Mouse (Mus musculus): Measurements from ENCODE around the gene Nutm1. TPM values are rescaled to one million over a fixed set of nuclear protein-coding genes. Genes with fewer than 3 reads are reported as not detected.
"Not testable (repeated sequence)": the region's sequence is repeated elsewhere in the genome, so short reads cannot be mapped to it uniquely, and the experiment has no call there.

The Nutm1 gene
- not detected in 2 replicates for polyA plus RNA-seq (2015; fragmentation: Nextera tagmentation; extraction: Ambion mirVana)

DNA sequence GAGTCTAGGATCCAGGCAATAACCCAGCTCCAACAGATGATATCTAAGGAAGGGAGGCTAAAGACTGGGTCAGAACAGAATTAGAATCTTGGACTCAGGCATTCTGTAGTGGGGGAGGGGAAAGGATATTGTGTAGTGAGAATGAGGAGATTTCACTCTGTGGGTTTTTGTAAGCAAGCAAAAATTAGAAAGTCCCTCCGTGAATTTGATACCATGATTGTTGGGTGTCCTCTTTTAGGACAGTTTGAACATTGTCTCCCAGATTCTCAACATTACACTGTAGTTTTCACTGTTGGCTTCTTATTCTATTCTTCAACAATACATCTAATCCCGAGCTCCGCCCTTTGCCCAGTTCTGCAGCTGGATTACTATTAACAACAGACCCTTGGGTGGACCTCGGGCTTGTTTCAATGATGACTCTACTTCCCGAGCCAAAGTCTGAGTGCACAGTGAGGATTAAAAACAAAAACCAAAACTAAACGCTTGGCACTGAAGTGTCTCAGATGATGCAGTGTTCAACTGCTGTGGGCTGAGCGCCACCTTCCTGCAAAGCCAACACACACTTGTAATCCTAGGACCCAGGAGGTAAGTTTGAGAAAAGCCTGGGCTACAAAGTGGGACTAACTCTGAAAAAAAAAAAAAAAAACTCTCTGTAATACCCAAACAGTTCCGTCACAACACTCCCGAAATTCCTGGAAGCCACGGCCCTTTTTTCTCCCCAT, at the start of gene Nutm1:
Nutm1 (minus strand) TSS at position 51 of the 722 bp plus-strand sequence.
- H3K4me2 ChIP-seq, result no peak within 1 kb of the TSS
- ATAC-seq (ENCODE audit: low FRiP score), result no peak
- no peak within 1 kb of the TSS for H3K27ac ChIP-seq (replicated peaks)
- no peak within 1 kb of the TSS for H3K4me3 ChIP-seq (replicated peaks)
- no peaks in the 10 kb centered on the region for H3K36me3 ChIP-seq
- H3K27me3 ChIP-seq (replicated peaks), result no peaks in the 10 kb centered on the region
- H3K9me3 ChIP-seq (replicated peaks), result no peaks in the 10 kb centered on the region
- no peak within 1 kb of the TSS for H3K9ac ChIP-seq (replicated peaks)
- WGBS, result 78% methylated on average over 10 of the region's 10 CpGs
- peaks cover 15% of the 10 kb centered on the region for H3K4me1 ChIP-seq

DNA sequence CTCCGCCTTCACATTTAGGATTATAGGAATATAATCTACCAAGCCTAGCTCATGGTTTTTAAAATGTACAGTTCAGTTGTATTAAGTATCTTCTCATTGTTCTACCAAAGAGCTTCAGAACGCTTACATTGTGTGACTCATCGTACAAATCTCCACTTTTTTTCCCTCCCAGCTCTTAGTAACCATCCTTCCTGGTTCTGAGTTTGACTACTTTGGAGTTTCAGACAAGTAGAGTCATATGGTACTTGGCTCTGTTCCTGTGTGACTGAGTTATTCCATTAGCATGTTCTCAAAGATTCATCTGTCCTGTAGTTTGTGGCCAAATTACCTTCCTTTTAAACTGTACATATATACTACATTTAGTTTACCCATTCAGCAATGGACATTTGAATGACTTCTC, 49.6 kb upstream of the Nutm1 start:
- H3K27me3 ChIP-seq (replicated peaks), result no peaks in the 10 kb centered on the region
- H3K4me1 ChIP-seq, result no peaks in the 10 kb centered on the region
- no peak overlapping the region for H3K9ac ChIP-seq (replicated peaks)
- no peaks in the 10 kb centered on the region for H3K9me3 ChIP-seq (replicated peaks)
- no peak for ATAC-seq (ENCODE audit: low FRiP score)
- no peak overlapping the region for H3K27ac ChIP-seq (replicated peaks)
- WGBS, result 94% methylated on average over 3 of the region's 3 CpGs
- H3K4me3 ChIP-seq (replicated peaks), result no peak overlapping the region
- H3K36me3 ChIP-seq, result no peaks in the 10 kb centered on the region
- H3K4me2 ChIP-seq, result no peak overlapping the region

DNA sequence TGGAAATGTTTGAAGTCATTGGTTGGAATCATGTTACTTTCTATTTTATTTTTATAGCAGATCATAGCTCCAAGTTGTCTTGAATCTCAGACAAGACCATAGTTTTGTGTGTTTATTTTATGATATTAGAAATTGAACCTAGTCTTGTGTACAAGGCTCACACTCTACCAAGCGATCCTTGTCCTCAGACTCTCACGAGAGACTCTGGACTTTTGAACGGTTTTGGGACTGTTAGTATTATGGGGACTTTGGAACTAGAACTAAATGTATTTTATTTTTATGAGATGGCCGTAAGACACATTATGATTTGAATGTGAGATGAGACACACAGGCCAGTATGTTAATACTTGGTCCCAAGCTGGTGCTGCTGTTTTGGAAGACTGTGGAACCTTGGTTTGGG, 39.1 kb upstream of the Nutm1 start:
- Histone ChIP-seq H3K9ac (replicated peaks) (no peak overlapping the region), H3K9me3 (replicated peaks) (no peaks in the 10 kb centered on the region), H3K4me3 (replicated peaks) (no peak overlapping the region), H3K27ac (replicated peaks) (no peak overlapping the region), H3K27me3 (replicated peaks) (no peaks in the 10 kb centered on the region), H3K4me2 (no peak overlapping the region), H3K4me1 (no peaks in the 10 kb centered on the region), H3K36me3 (no peaks in the 10 kb centered on the region)
- ATAC-seq (ENCODE audit: low FRiP score), result no peak
- WGBS, result 93% methylated on average over 4 of the region's 4 CpGs

DNA sequence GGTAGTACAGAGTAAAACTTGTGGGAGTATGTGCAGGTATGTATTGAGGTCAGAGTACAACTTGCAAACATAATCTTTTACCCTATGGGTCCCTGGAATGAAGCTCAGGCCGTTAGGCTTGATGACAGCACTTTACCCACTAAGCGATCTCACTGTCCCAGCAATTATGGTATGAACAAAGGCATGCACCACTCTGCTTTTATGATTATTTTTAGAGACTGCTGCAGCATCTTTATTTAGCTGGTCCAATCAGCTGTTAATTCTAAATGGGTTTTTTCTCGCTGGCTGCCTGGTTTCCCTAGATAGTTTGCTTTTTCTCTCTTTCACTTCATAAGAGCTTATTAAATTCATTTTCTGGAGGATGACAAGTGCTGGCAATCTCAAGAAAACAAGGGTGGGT, 37.1 kb upstream of the Nutm1 start:
- Histone ChIP-seq H3K9ac (replicated peaks) (no peak overlapping the region), H3K27me3 (replicated peaks) (no peaks in the 10 kb centered on the region), H3K9me3 (replicated peaks) (no peaks in the 10 kb centered on the region), H3K4me3 (replicated peaks) (no peak overlapping the region), H3K27ac (replicated peaks) (no peak overlapping the region), H3K4me1 (no peaks in the 10 kb centered on the region), H3K4me2 (no peak overlapping the region), H3K36me3 (no peaks in the 10 kb centered on the region)
- 0 out of 2 replicates have a peak, but pooled peaks have one; percentile 38 for ATAC-seq (ENCODE audit: low FRiP score)
- 63% methylated on average over 3 of the region's 3 CpGs for WGBS

DNA sequence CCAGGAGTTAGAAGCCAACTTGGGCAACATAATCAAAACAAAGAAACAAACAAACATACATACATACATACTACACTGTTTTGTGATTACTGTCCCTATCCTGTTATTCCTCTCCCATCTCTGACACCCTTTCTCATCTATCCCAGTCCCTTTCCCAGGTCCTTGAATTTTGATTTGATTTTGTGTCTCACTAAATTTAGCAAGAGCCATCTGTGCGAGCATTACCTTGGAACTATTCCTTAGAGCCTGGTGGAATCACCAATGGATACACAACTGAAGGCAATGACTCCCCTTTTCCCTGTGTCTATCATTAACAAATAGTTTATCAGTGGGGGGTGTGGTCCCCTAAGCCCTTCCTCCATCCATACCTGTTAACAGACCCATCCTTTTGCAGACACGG, 33.7 kb upstream of the Nutm1 start:
- Histone ChIP-seq H3K4me3 (replicated peaks) (no peak overlapping the region), H3K4me2 (no peak overlapping the region), H3K36me3 (no peaks in the 10 kb centered on the region), H3K9ac (replicated peaks) (no peak overlapping the region), H3K27me3 (replicated peaks) (no peaks in the 10 kb centered on the region), H3K27ac (replicated peaks) (no peak overlapping the region), H3K9me3 (replicated peaks) (no peaks in the 10 kb centered on the region), H3K4me1 (no peaks in the 10 kb centered on the region)
- WGBS, result 97% methylated on average over 2 of the region's 2 CpGs
- ATAC-seq (ENCODE audit: low FRiP score), result no peak

DNA sequence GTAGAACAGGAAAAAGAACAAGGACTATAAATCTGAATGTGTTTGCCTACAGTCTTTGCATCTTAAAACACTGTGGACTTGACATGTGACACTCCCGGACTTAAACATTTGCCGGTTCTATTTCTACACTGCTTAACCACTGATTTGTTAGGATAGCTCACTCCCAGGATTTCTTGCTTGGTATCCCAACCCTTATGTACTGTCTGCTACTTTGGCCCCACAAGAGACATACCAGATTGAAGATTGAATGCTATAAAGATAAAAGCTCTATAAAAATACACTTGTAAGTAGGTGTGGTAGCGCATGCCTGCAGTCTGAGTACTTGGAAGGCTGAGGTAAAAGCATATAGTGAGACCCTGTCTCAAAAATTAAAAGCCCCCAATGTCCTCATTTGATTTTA, 30.4 kb upstream of the Nutm1 start:
- no peaks in the 10 kb centered on the region for H3K36me3 ChIP-seq
- H3K4me1 ChIP-seq, result peaks cover 7% of the 10 kb centered on the region
- no peaks in the 10 kb centered on the region for H3K9me3 ChIP-seq (replicated peaks)
- no peak overlapping the region for H3K9ac ChIP-seq (replicated peaks)
- H3K4me3 ChIP-seq (replicated peaks), result no peak overlapping the region
- no peaks in the 10 kb centered on the region for H3K27me3 ChIP-seq (replicated peaks)
- H3K27ac ChIP-seq (replicated peaks), result no peak overlapping the region
- ATAC-seq (ENCODE audit: low FRiP score), result no peak
- no peak overlapping the region for H3K4me2 ChIP-seq
- WGBS, result 93% methylated on average over 3 of the region's 3 CpGs

DNA sequence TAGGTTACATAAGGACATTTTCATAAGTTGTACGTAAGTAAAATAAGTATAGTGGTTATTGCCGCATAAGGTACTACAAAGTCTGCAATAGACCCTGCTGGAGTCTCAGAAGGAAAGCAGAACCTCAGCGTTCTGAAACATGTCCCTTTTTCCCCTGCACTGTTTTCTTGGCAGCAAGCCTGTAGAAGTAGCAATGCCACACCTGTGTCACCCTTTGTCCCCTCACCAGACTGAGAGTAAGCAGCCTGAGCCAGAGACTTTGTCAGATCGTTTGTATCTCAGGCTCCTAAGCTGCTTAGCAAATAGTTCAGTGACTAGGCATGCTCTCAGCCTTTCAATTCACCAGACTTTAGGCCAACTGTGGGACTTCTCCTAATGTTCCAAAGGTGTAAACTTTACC, 28.0 kb upstream of the Nutm1 start:
- no peak overlapping the region for H3K4me3 ChIP-seq (replicated peaks)
- WGBS, result 69% methylated on average over 4 of the region's 4 CpGs
- no peak overlapping the region for H3K4me2 ChIP-seq
- H3K4me1 ChIP-seq, result peaks cover 13% of the 10 kb centered on the region
- ATAC-seq (ENCODE audit: low FRiP score), result no peak
- H3K27ac ChIP-seq (replicated peaks), result no peak overlapping the region
- H3K27me3 ChIP-seq (replicated peaks), result no peaks in the 10 kb centered on the region
- H3K36me3 ChIP-seq, result no peaks in the 10 kb centered on the region
- H3K9me3 ChIP-seq (replicated peaks), result no peaks in the 10 kb centered on the region
- H3K9ac ChIP-seq (replicated peaks), result no peak overlapping the region

DNA sequence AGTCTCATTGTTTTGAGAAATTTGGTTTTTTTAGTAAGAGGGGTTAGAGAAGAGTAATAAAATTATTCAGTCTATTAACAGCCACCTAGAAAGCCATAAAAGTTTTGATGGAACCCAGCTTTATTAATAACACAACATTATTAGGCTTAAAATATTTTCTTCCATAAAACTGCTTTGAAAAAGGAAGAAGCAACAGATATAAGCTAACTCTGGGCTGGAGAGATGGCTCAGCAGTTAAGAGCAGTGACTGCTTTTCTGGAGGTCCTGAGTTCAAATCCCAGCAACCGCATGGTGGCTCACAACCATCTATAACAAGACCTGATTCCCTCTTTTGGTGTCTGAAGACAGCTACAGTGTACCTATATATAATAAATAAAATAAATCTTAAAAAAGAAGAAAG, 27.0 kb upstream of the Nutm1 start:
- peaks cover 13% of the 10 kb centered on the region for H3K4me1 ChIP-seq
- H3K27me3 ChIP-seq (replicated peaks); H3K27ac ChIP-seq (replicated peaks); H3K4me2 ChIP-seq; H3K9ac ChIP-seq (replicated peaks); ATAC-seq (ENCODE audit: low FRiP score); H3K4me3 ChIP-seq (replicated peaks); H3K9me3 ChIP-seq (replicated peaks); H3K36me3 ChIP-seq: not testable (repeated sequence)
- 97% methylated on average over 1 of the region's 1 CpGs for WGBS

DNA sequence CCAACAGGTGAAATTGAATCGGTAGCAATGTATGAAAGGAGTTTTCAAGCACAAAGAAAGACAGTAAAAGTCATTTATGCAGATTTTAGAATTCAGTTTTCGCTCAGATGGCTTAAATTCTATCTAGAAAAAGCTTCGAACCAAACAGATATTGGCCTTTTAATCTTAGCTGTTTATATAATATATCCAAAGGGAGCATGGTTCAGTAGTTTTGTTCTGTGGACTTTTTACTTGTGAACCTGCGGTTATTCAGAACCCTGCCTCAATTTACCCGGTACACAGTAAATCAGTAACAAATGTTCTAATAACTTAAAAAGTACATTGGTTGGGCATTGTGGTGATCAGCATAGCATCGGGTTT, 25.9 kb upstream of the Nutm1 start:
- Histone ChIP-seq H3K36me3 (no peaks in the 10 kb centered on the region), H3K4me1 (peaks cover 13% of the 10 kb centered on the region), H3K9me3 (replicated peaks) (no peaks in the 10 kb centered on the region), H3K27me3 (replicated peaks) (no peaks in the 10 kb centered on the region), H3K9ac (replicated peaks) (no peak overlapping the region), H3K27ac (replicated peaks) (no peak overlapping the region), H3K4me2 (peak overlapping the region; percentile 79), H3K4me3 (replicated peaks) (peak overlapping the region; percentile 41)
- WGBS, result 63% methylated on average over 6 of the region's 6 CpGs
- no peak for ATAC-seq (ENCODE audit: low FRiP score)

DNA sequence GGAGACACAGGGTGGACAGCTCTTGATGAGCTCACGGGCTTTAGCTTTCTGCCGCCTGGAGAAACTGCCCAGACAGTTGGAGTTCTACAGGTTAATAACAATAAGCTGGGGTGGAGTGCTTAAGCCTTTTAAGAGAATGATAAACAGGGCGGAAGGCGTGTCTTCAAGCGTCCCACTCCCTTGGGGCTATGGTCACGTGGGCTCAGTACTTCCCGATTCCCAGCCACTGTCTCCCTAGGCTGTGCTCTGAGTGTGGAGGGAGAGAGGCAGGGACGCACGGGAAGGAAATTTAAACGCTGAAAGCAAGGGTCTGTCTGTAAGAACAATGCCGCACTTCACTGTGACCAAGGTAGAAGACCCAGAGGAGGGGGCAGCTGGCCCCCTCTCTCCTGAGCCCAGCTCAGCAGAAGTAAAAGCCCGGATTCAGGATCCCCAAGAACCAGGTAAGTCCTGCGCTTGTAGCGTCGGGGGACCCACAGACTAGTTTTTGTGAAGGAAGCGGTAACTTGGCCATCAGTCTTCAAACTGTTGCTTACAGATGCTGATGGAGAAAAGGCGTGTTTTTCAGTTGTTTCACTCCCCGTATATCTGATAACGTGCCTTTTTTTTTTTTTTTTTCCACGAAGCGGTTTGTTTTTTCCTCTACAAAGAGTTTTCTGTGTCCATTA, 25.4 kb upstream of the Nutm1 start:
- H3K9me3 ChIP-seq (replicated peaks), result no peaks in the 10 kb centered on the region
- no peaks in the 10 kb centered on the region for H3K27me3 ChIP-seq (replicated peaks)
- ATAC-seq (ENCODE audit: low FRiP score), result peak; percentile 83
- peak overlapping the region; percentile 41 for H3K4me3 ChIP-seq (replicated peaks)
- no peaks in the 10 kb centered on the region for H3K36me3 ChIP-seq
- peak overlapping the region; percentile 39; the same call in 1 of the 2 replicates for H3K9ac ChIP-seq (replicated peaks)
- WGBS, result 3% methylated on average over 21 of the region's 21 CpGs
- peak overlapping the region; percentile 79 for H3K4me2 ChIP-seq
- no peak overlapping the region for H3K27ac ChIP-seq (replicated peaks)
- H3K4me1 ChIP-seq, result peaks cover 13% of the 10 kb centered on the region

DNA sequence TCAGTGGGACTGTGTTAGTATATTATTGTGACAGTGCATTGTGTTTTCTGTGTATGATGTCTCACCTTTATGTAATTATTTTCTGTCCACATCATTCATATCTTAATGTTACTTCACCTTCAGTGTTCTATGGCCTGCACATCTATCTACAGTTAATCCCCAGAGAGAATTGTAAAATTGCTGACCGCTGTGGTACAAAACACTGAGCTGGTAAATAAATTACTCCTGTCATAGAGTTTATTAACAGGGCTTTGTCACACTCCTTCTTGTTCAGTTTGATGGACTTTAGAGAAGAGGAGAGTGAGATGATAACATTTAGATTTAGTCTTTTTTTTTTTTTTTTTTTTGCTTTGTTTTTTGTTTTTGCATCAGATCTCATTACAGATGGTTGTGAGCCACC, 23.8 kb upstream of the Nutm1 start:
- Histone ChIP-seq H3K4me2 (no peak overlapping the region), H3K4me3 (replicated peaks) (no peak overlapping the region), H3K36me3 (no peaks in the 10 kb centered on the region), H3K4me1 (peaks cover 13% of the 10 kb centered on the region), H3K9me3 (replicated peaks) (no peaks in the 10 kb centered on the region), H3K27me3 (replicated peaks) (no peaks in the 10 kb centered on the region), H3K27ac (replicated peaks) (no peak overlapping the region), H3K9ac (replicated peaks) (no peak overlapping the region)
- 74% methylated on average over 1 of the region's 1 CpGs for WGBS
- no peak for ATAC-seq (ENCODE audit: low FRiP score)

DNA sequence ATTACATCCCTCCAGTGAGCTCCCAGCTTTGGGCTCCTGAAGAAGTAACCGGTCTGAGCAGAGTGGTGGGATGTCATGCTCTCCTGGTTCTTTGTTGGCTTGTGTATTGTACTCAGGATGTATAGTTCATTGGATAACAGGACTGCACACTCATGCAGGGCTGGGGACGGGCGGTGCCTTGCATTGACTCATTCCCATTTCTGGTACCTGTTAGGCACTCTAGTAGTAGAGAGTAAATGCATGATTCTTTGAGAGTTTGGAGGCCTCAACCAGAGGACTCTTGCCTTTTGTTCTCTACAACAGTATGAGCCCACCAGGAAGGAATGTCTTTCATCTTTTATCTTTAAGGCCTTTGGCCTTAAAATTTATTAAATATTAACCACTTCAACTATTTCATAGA, 17.8 kb upstream of the Nutm1 start:
- no peak for ATAC-seq (ENCODE audit: low FRiP score)
- 97% methylated on average over 3 of the region's 3 CpGs for WGBS

More for the DNA sequence above, 17.8 kb upstream of the Nutm1 start:
- Histone ChIP-seq H3K27ac (replicated peaks) (no peak overlapping the region), H3K36me3 (no peaks in the 10 kb centered on the region), H3K9ac (replicated peaks) (no peak overlapping the region), H3K4me3 (replicated peaks) (no peak overlapping the region), H3K27me3 (replicated peaks) (no peaks in the 10 kb centered on the region), H3K4me2 (no peak overlapping the region), H3K4me1 (no peaks in the 10 kb centered on the region), H3K9me3 (replicated peaks) (no peaks in the 10 kb centered on the region)

Measured in neural tube, embryonic 15.5 days (tissue).